Mouse (Mus musculus): ENCODE data around the gene Asna1. TPM values are rescaled to one million over a fixed set of nuclear protein-coding genes. Genes with fewer than 3 reads are reported as not detected.

Gene Asna1
- polyA plus RNA-seq, 1 experiment: 18.6 TPM

DNA sequence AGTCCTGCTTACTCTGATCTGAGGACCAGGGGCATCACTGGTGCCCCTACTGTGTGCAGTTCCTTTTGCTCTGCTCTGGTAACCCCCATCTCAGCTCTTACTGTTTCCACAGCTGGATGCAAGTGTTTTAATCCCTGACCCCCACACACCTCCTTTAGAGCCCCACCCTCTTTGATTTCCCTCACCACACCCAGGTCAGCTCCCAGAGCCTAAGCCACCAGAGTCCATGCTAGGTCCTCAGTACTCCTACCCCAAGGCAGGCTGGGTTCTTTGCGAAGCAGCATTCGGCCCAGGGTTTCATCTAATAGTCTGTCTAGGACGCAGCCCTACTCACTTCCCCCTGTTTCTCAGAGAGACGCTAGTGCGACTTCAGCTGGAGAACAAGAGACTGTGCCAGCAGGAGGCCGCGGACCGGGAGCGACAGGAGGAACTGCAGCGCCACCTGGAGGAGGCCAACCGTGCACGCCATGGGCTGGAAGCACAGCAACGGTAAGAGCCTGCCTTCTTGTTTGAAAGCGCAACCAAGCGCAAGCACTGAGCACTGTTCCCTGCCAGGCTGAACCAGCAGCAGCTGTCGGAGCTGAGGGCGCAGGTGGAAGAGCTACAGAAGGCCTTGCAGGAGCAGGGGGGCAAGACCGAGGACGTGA is 27.3 kb downstream of the Asna1 start:
- H3K9me3 ChIP-seq (ENCODE audit: control insufficient read depth, low read length): no peaks in the 10 kb centered on the region
- no peak for TF ChIP-seq TAL1 (IDR thresholded peaks at IDR 0.05; ENCODE audit: low read length)
- no peak for TF ChIP-seq GATA1 (IDR thresholded peaks at IDR 0.05; ENCODE audit: low read length)
- peaks cover 20% of the 10 kb centered on the region for H3K4me1 ChIP-seq (ENCODE audit: control insufficient read depth)
- no peaks in the 10 kb centered on the region for H3K27me3 ChIP-seq (ENCODE audit: control insufficient read depth)
- peak overlapping the region; percentile 14 for H3K4me3 ChIP-seq (replicated peaks)
- H3K36me3 ChIP-seq (ENCODE audit: control insufficient read depth): peaks cover 17% of the 10 kb centered on the region

DNA sequence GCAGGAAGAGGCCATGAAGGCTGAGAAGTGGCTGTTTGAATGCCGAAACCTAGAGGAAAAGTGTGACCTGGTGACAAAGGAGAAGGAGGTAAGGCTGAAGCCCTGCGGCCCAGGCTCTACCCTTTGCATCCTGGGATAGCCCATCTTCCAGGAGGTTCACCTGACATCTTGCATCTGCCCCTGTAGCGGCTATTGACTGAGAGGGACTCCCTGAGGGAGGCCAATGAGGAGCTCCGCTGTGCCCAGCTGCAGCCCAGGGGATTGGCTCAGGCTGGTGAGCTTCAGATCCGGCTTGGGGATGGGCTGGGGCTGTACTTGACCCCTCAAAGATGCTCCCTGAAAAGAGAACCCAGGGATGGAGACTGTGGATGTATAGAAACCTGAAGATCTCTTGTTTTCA is 28.1 kb downstream of the Asna1 start:
- Histone ChIP-seq H3K4me3 (replicated peaks) (no peak overlapping the region), H3K9me3 (ENCODE audit: control insufficient read depth, low read length) (no peaks in the 10 kb centered on the region), H3K27me3 (ENCODE audit: control insufficient read depth) (no peaks in the 10 kb centered on the region), H3K4me1 (ENCODE audit: control insufficient read depth) (peaks cover 15% of the 10 kb centered on the region), H3K36me3 (ENCODE audit: control insufficient read depth) (peaks cover 13% of the 10 kb centered on the region)
- TF ChIP-seq GATA1 (IDR thresholded peaks at IDR 0.05; ENCODE audit: low read length) (no peak), TAL1 (IDR thresholded peaks at IDR 0.05; ENCODE audit: low read length) (no peak)

DNA sequence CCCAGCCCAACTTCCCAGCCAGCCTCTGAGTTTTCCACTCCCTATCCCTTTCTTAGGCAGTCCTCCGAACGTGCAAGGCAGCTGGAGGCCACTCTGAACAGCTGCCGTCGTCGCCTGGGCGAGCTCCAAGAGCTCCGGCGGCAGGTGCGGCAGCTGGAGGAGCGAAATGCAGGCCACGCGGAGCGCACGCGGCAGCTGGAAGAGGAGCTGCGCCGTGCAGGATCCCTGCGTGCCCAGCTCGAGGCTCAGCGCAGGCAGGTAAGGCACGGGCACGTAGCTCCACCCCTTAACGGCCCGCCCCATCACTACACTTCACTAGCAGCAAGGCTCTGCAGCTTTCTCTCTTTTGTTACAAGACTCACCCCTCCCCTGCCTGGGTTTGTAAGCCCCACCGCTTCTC is 29.4 kb downstream of the Asna1 start:
- Histone ChIP-seq H3K9me3 (ENCODE audit: control insufficient read depth, low read length) (no peaks in the 10 kb centered on the region), H3K27me3 (ENCODE audit: control insufficient read depth) (no peaks in the 10 kb centered on the region), H3K36me3 (ENCODE audit: control insufficient read depth) (peaks cover 9% of the 10 kb centered on the region; the same call in 1 of the 2 replicates), H3K4me3 (replicated peaks) (no peak overlapping the region), H3K4me1 (ENCODE audit: control insufficient read depth) (peaks cover 22% of the 10 kb centered on the region)
- no peak for TF ChIP-seq GATA1 (IDR thresholded peaks at IDR 0.05; ENCODE audit: low read length)
- no peak for TF ChIP-seq TAL1 (IDR thresholded peaks at IDR 0.05; ENCODE audit: low read length)

DNA sequence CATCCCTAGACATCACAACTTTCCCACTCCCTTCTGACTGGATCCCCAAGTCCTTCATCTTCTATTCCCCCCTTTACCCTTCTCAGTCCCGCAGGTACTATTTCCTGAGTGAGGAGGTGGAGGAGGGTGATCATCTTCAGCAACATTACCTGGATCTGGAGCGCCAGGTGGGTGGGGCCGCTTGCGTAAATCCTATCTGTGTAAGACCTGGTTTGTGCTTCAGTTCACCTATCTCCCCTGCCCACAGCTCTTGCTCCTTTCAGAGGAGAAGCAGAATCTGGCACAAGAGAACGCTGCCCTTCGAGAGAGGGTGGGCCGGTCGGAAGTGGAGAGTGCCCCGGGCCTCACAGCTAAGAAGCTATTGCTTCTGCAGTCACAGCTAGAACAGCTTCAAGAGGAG is 30.7 kb downstream of the Asna1 start:
- peaks cover 34% of the 10 kb centered on the region for H3K4me1 ChIP-seq (ENCODE audit: control insufficient read depth)
- TF ChIP-seq TAL1 (IDR thresholded peaks at IDR 0.05; ENCODE audit: low read length) (no peak), GATA1 (IDR thresholded peaks at IDR 0.05; ENCODE audit: low read length) (no peak)
- no peaks in the 10 kb centered on the region for H3K9me3 ChIP-seq (ENCODE audit: control insufficient read depth, low read length)
- no peak overlapping the region for H3K4me3 ChIP-seq (replicated peaks)
- H3K36me3 ChIP-seq (ENCODE audit: control insufficient read depth): peaks cover 9% of the 10 kb centered on the region; the same call in 1 of the 2 replicates
- no peaks in the 10 kb centered on the region for H3K27me3 ChIP-seq (ENCODE audit: control insufficient read depth)

DNA sequence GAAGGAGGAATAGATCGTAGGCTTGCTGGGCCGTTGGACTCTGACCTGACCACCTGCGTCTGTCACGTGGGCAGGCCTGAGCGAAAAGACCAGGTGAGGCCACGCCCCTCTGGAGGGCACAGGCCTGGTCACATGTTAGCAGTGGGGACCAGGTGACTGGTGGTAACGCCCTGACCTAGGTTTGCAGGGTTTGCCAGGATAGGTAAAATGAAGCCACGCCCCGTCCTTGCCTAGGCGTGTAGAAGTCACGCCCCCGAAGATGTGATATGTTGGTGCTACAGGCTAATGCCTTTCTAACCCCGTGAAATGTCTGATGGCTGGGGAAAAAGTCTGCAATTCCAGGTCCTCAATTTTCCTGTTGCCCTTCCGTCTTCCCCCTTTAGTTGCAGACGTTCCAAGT is 34.2 kb downstream of the Asna1 start:
- no peak for TF ChIP-seq TAL1 (IDR thresholded peaks at IDR 0.05; ENCODE audit: low read length)
- TF ChIP-seq GATA1 (IDR thresholded peaks at IDR 0.05; ENCODE audit: low read length): no peak

DNA sequence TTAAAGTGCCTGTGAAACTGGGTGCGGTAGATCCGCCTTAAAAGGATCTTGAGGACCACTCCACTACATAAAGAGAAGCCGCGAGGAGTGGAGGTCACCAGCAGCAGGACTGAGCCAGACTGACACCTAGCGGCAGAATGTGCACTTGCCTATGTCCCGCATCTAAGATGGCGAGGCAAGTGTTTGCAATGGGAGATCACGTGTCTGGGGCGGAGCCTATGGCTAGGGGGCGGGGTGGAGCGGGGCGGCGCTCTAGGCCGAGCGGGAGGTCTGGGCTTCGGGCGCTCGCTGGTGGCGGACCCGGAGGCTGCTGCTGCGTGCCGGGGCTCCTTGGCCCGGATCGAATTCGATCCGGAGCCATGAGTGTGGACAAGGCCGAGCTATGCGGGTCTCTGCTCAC is 34.7 kb downstream of the Asna1 start, which contains the start of gene Hook2:
Gene Hook2 (plus strand): TSS at position 255 of the 400 bp plus-strand sequence.
- peak within 1 kb of the TSS; percentile 75 for H3K4me3 ChIP-seq (replicated peaks)
- no peaks in the 10 kb centered on the region for H3K9me3 ChIP-seq (ENCODE audit: control insufficient read depth, low read length)
- TF ChIP-seq TAL1 (IDR thresholded peaks at IDR 0.05; ENCODE audit: low read length): no peak
- no peak for TF ChIP-seq GATA1 (IDR thresholded peaks at IDR 0.05; ENCODE audit: low read length)
- no peaks in the 10 kb centered on the region for H3K27me3 ChIP-seq (ENCODE audit: control insufficient read depth)
- H3K4me1 ChIP-seq (ENCODE audit: control insufficient read depth): peaks cover 50% of the 10 kb centered on the region
- H3K36me3 ChIP-seq (ENCODE audit: control insufficient read depth): peaks cover 3% of the 10 kb centered on the region; the same call in 1 of the 2 replicates

More for the DNA sequence above, 34.2 kb downstream of the Asna1 start:
- Histone ChIP-seq H3K9me3 (ENCODE audit: control insufficient read depth, low read length) (no peaks in the 10 kb centered on the region), H3K4me1 (ENCODE audit: control insufficient read depth) (peaks cover 45% of the 10 kb centered on the region), H3K4me3 (replicated peaks) (peak overlapping the region; percentile 75), H3K36me3 (ENCODE audit: control insufficient read depth) (peaks cover 6% of the 10 kb centered on the region; the same call in 1 of the 2 replicates), H3K27me3 (ENCODE audit: control insufficient read depth) (no peaks in the 10 kb centered on the region)

DNA sequence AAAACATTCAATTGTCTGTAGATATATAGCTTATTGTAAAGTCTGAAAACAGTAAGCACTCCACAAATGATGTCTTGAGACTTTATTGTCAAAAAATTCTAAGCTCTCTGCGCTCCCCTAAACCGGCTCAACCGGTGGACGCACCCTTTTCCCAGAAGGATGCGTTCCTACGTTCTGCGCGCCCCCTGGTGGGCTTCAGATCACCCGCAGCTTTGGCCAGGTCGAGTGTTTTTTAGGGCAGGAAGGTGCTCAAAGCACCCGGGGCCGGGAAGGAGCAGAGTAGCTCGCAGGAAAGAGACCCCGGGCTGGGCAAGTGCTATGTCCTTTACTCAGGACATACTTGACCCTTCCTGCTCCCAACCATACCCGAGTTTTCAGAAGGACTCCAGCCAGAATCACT is 35.3 kb downstream of the Asna1 start:
- Histone ChIP-seq H3K36me3 (ENCODE audit: control insufficient read depth) (peaks cover under 1% of the 10 kb centered on the region; the same call in 1 of the 2 replicates), H3K4me3 (replicated peaks) (peak overlapping the region; percentile 75), H3K27me3 (ENCODE audit: control insufficient read depth) (no peaks in the 10 kb centered on the region), H3K9me3 (ENCODE audit: control insufficient read depth, low read length) (no peaks in the 10 kb centered on the region), H3K4me1 (ENCODE audit: control insufficient read depth) (peaks cover 55% of the 10 kb centered on the region)
- TF ChIP-seq TAL1 (IDR thresholded peaks at IDR 0.05; ENCODE audit: low read length) (no peak), GATA1 (IDR thresholded peaks at IDR 0.05; ENCODE audit: low read length) (no peak)

DNA sequence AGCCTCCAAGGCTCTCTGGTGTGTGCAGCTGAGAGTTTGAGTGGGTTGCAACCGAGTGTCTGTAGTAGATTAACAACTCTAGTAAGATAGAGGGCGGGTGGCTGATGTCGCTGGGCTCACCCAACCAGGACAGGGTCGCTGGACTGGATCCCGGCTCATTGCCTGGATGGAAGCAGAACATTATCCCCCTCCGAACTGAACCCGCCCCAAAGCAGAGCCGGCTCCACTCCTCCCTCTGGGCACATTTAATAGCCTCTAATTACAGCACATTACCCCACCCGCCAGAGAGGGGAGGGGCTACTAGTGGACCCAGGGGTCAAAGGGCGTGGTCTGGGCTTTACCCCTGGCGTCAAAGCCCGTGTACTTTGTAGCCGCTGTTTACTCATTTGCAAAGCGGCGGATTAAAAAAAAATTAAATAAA is 35.8 kb downstream of the Asna1 start:
- Histone ChIP-seq H3K9me3 (ENCODE audit: control insufficient read depth, low read length) (no peaks in the 10 kb centered on the region), H3K4me1 (ENCODE audit: control insufficient read depth) (peaks cover 60% of the 10 kb centered on the region), H3K36me3 (ENCODE audit: control insufficient read depth) (no peaks in the 10 kb centered on the region), H3K4me3 (replicated peaks) (peak overlapping the region; percentile 75), H3K27me3 (ENCODE audit: control insufficient read depth) (no peaks in the 10 kb centered on the region)
- TF ChIP-seq TAL1 (IDR thresholded peaks at IDR 0.05; ENCODE audit: low read length) (peak; percentile 37; the same call in 2 of the 3 replicates), GATA1 (IDR thresholded peaks at IDR 0.05; ENCODE audit: low read length) (no peak)

DNA sequence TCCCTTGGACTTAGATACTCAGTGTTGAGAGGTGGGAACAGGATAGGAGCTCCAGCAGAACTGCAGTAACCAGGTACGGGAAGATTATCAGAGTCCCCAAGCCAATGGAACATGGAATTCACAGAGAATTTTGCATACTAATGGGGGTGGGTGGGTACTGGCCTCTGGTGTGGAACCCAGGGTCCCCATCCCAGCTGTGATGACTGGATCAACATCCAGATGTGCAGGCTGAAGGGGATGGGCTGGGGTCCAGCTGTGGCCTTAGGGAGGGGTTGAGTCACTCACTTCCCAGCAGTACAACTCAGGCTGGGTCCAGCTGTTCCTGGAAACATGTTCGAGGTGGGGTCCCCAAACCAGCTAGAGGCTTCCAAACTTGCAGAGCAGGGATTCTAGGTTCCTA is 37.2 kb downstream of the Asna1 start:
- Histone ChIP-seq H3K4me1 (ENCODE audit: control insufficient read depth) (peaks cover 71% of the 10 kb centered on the region), H3K36me3 (ENCODE audit: control insufficient read depth) (no peaks in the 10 kb centered on the region), H3K4me3 (replicated peaks) (no peak overlapping the region), H3K27me3 (ENCODE audit: control insufficient read depth) (no peaks in the 10 kb centered on the region), H3K9me3 (ENCODE audit: control insufficient read depth, low read length) (no peaks in the 10 kb centered on the region)
- TF ChIP-seq TAL1 (IDR thresholded peaks at IDR 0.05; ENCODE audit: low read length) (no peak), GATA1 (IDR thresholded peaks at IDR 0.05; ENCODE audit: low read length) (no peak)
